Mouse (Mus musculus): ENCODE results near the gene Tenm4. TPM values are rescaled to one million over a fixed set of nuclear protein-coding genes. Genes with fewer than 3 reads are reported as not detected.

Tenm4 gene
- polyA plus RNA-seq, 2 experiments, result 12.7 to 37.4 TPM

- no peaks in the 10 kb centered on the region for H3K9me3 ChIP-seq (ENCODE audit: control insufficient read depth, low read length)
- 51% methylated on average over 10 of the region's 10 CpGs for WGBS
- no peak for DNase-seq (ENCODE audit: low spot score)
- no peaks in the 10 kb centered on the region for H3K27me3 ChIP-seq (ENCODE audit: control insufficient read depth, insufficient read depth, low read length)
- no peak overlapping the region for H3K4me3 ChIP-seq (replicated peaks; ENCODE audit: low read length)
- ATAC-seq (ENCODE audit: low FRiP score, low read depth), result no peak
- TF ChIP-seq POLR2A (IDR thresholded peaks at IDR 0.05; ENCODE audit: borderline replicate concordance, extremely low read depth, insufficient read depth, insufficient read length), result no peak
- peaks cover 3% of the 10 kb centered on the region for H3K4me1 ChIP-seq (ENCODE audit: control insufficient read depth, insufficient read depth, low read length)
- no peak overlapping the region for H3K9ac ChIP-seq (ENCODE audit: low read depth, low read length, severe bottlenecking)
- no peaks in the 10 kb centered on the region for H3K36me3 ChIP-seq (ENCODE audit: control insufficient read depth, insufficient read depth, low read length)
- H3K4me2 ChIP-seq (replicated peaks; ENCODE audit: low read depth, low read length, severe bottlenecking), result no peak overlapping the region
- H3K27ac ChIP-seq (replicated peaks; ENCODE audit: low read depth, low read length), result no peak overlapping the region
Measured at GRCm38 (mm10) chr7:96530571-96531426, 359.8 kb downstream of the Tenm4 start.

GRCm38 (mm10) chr7:96531954-96532737, 361.1 kb downstream of the Tenm4 start:
- TF ChIP-seq POLR2A (IDR thresholded peaks at IDR 0.05; ENCODE audit: borderline replicate concordance, extremely low read depth, insufficient read depth, insufficient read length), result no peak
- Histone ChIP-seq H3K4me2 (replicated peaks; ENCODE audit: low read depth, low read length, severe bottlenecking) (no peak overlapping the region), H3K36me3 (ENCODE audit: control insufficient read depth, insufficient read depth, low read length) (no peaks in the 10 kb centered on the region), H3K4me1 (ENCODE audit: control insufficient read depth, insufficient read depth, low read length) (peaks cover 3% of the 10 kb centered on the region), H3K27me3 (ENCODE audit: control insufficient read depth, insufficient read depth, low read length) (no peaks in the 10 kb centered on the region), H3K4me3 (replicated peaks; ENCODE audit: low read length) (no peak overlapping the region), H3K27ac (replicated peaks; ENCODE audit: low read depth, low read length) (no peak overlapping the region), H3K9me3 (ENCODE audit: control insufficient read depth, low read length) (no peaks in the 10 kb centered on the region), H3K9ac (ENCODE audit: low read depth, low read length, severe bottlenecking) (no peak overlapping the region)
- ATAC-seq (ENCODE audit: low FRiP score, low read depth) (no peak), DNase-seq (ENCODE audit: low spot score) (no peak)
- 15% methylated on average over 5 of the region's 5 CpGs for WGBS

GRCm38 (mm10) chr7:96532804-96533400, 361.9 kb downstream of the Tenm4 start:
- Histone ChIP-seq H3K4me1 (ENCODE audit: control insufficient read depth, insufficient read depth, low read length) (peaks cover 3% of the 10 kb centered on the region), H3K36me3 (ENCODE audit: control insufficient read depth, insufficient read depth, low read length) (no peaks in the 10 kb centered on the region), H3K9ac (ENCODE audit: low read depth, low read length, severe bottlenecking) (no peak overlapping the region), H3K4me3 (replicated peaks; ENCODE audit: low read length) (no peak overlapping the region), H3K9me3 (ENCODE audit: control insufficient read depth, low read length) (no peaks in the 10 kb centered on the region), H3K27me3 (ENCODE audit: control insufficient read depth, insufficient read depth, low read length) (no peaks in the 10 kb centered on the region), H3K27ac (replicated peaks; ENCODE audit: low read depth, low read length) (no peak overlapping the region), H3K4me2 (replicated peaks; ENCODE audit: low read depth, low read length, severe bottlenecking) (no peak overlapping the region)
- DNase-seq (ENCODE audit: low spot score) (no peak), ATAC-seq (ENCODE audit: low FRiP score, low read depth) (no peak)
- TF ChIP-seq POLR2A (IDR thresholded peaks at IDR 0.05; ENCODE audit: borderline replicate concordance, extremely low read depth, insufficient read depth, insufficient read length), result no peak
- 45% methylated on average over 5 of the region's 5 CpGs for WGBS

GRCm38 (mm10) chr7:96536313-96536880, 365.4 kb downstream of the Tenm4 start:
- no peaks in the 10 kb centered on the region for H3K9me3 ChIP-seq (ENCODE audit: control insufficient read depth, low read length)
- H3K4me1 ChIP-seq (ENCODE audit: control insufficient read depth, insufficient read depth, low read length), result peaks cover 19% of the 10 kb centered on the region
- DNase-seq (ENCODE audit: low spot score) (no peak), ATAC-seq (ENCODE audit: low FRiP score, low read depth) (no peak)
- H3K27me3 ChIP-seq (ENCODE audit: control insufficient read depth, insufficient read depth, low read length), result no peaks in the 10 kb centered on the region
- H3K27ac ChIP-seq (replicated peaks; ENCODE audit: low read depth, low read length), result no peak overlapping the region
- TF ChIP-seq POLR2A (IDR thresholded peaks at IDR 0.05; ENCODE audit: borderline replicate concordance, extremely low read depth, insufficient read depth, insufficient read length), result no peak
- no peak overlapping the region for H3K4me2 ChIP-seq (replicated peaks; ENCODE audit: low read depth, low read length, severe bottlenecking)
- no peak overlapping the region for H3K9ac ChIP-seq (ENCODE audit: low read depth, low read length, severe bottlenecking)
- 51% methylated on average over 9 of the region's 9 CpGs for WGBS
- no peaks in the 10 kb centered on the region for H3K36me3 ChIP-seq (ENCODE audit: control insufficient read depth, insufficient read depth, low read length)
- no peak overlapping the region for H3K4me3 ChIP-seq (replicated peaks; ENCODE audit: low read length)

Data from limb, embryonic 14.5 days (tissue).